Mouse (Mus musculus) cerebellum, postnatal 10 days (tissue): ENCODE measurements around the gene Dennd1a.

Source experiments
- DNase-seq, 2 experiments: peaks; one replicate each; pipeline ENCODE4 v3.0.0; 2021; ENCODE audit warnings: mixed read lengths in 2 of 2

Gene Dennd1a

DNA sequence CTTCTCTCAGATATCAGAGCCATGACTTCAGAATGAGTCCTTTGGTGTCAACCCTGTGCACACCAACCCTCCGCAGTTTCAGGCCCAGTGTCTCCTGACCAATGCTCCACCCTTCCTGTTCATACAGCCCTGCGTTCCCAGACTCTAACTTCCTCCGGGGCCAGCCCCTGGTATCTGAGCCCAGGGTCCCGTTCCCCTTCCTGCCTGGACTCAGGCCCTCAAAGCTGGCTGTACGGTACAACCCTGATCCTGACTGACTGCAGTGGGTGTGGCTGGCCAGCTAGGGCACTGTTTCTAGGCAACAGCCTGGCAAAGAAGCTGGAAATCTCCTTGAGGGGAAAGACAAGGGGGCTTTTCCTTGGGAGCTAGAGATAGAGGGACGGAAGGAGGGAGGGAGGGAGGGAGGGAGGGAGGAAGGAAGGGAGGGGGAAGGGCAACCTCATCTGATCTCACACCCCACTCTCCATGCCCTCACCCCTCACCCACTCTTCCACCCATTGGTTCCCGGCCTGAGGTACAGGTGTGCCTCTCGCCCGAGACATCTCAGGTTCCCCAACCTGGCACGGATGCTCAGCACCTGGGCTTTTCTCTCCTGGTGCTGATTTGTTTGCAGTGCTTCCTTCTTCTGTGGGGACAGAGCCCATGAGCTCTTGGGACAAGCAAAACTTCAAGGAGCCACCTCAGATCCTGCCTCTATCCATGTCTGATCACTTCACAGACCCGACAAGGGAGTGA, 521.0 kb downstream of the Dennd1a start:
- DNase-seq, result no peak

DNA sequence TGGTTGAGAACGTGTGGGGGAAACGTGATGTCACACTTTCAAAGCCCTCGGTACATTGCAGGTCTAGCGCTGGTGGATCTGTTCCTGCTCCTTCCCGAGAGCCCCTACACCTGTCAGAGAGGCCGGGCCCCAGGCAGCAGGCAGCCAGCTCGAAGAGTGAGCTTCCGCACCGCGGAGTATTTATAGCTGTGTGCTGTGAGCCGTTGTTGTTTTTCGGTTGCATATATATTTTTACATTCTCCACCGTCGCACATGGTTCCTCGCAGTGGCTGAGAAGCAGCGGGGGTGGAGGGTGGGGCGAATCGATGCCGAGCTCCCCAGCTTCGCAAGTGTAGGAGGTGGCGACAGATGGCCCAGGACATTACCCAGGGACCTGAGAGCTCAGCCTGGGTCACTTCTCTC, 522.1 kb downstream of the Dennd1a start:
- no peak for DNase-seq

DNA sequence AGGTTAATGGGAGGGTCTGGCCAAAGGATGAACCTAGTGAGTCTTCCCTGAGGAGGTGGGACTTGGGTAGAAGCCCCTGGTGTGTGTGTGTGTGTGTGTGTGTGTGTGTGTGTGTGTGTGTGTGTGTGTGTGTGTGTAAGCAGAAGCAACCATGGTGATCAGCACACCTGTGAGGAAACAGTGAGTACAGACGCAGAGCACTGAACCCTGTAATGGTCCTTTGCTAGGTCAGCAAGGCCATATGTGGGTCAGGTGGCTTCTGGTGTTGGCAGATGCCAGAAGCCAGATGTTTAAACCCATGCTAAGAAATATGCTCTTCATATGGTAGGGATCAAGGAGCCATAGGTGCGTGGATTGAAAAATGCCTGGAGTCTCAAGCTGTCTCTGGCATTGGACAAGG, 522.7 kb downstream of the Dennd1a start:
- DNase-seq, result no peak

DNA sequence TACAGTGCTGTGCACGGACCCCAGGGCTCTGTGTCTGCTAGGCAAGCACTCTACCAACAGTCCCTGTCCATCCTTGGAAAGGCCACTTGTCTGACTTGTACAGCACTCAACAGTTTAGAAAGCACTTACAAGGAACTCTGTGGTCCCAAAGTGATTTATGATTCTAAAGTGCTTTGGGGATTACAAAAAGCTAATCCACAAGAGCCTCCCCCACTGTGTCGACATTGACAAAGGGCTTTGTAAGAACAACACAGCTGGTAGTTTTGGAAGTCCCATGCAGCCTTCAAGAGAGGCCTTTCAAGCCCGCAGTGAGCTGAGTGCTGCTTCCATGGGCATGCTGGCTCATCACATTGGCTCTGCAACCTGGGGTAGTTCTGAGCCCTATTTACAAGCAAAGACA, 523.6 kb downstream of the Dennd1a start:
- no peak for DNase-seq

DNA sequence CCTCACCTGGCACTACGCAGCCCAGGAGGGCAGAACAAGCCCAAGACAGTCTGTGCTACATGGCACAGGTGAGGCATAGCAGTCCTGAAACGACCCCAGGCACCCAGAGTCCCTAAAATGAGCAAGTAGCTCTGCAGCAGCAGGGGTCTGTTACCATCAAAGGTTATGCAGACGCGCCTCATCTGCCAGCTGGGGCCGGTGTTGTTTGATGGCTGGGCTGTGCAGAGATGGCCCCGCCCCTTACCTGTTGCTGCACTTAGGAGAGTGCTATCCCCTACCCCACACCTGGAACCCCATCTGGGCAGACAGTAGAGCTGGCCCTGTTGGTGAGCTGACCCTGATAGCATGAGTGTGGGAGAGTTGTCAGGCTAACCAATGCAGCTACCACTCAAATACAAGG, 526.6 kb downstream of the Dennd1a start:
- DNase-seq, result no peak

DNA sequence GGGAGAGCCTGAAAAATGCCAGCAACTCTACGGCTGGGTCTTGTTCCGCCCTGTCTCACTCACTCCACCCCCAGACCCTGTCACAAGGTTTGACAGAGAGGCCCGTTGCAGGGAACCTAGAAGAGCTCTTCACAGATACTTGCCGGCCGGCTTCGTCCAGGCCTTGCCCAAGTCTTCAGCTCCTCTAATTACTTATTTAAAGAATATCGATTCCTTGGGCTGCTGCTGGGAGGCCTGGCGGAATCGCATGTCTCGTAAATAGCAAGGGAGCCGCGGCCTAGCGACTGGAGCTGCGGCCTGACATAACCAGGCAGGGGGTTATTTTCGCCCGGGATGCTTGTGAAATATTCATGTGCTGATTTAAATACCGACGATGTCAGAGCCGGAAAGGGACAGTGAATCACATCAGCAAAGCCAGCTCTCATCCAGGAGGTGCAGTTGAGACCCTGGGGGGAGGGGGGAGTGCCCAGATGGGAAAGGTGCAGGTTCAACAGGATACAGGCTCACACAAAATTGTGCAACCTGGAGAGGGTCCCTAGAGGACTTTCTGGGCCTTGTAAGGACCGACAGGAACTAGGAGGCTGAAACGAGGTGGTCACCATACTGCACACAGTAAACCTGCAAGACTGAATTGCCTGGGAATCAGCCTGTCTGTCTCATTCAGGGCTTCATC, 528.7 kb downstream of the Dennd1a start:
- DNase-seq, result no peak

DNA sequence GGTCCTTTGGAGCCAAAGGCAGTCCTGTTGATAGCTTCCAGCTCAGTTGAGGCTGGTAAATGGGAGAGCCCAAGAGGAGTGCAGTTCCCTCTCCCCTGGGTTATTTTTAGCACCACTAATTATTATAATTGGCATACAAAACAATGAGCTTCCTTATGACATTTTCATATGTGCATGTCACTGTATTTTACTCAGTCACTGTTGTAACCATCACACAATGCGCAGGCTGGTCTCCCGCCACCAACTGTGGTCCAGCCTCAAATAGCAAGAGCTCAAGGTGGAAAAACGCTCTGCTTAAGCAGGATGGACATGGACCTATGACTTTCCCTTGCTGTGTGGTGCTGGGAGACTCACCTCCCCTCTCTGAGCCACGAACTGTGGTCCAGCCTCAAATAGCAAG, 529.4 kb downstream of the Dennd1a start:
- DNase-seq, result no peak

DNA sequence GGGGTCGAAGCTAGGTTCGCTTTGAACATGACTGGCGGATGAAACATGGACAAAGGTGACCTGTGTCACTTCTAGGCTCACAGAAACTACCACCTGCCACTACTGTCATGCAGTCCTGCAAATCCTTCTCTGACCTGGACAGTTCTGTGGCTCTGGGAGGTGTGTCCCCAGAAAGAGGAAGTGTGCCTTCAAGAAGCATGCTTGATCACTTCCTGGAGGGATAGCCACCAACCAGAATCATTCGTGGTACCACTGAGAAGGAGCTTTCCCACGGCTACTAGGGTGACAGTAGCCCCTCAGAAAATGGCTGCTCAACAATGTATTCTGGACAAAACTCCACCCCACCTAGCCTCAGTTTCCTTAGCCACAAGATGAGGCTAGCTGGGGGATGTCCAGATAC, 530.2 kb downstream of the Dennd1a start:
- no peak for DNase-seq

DNA sequence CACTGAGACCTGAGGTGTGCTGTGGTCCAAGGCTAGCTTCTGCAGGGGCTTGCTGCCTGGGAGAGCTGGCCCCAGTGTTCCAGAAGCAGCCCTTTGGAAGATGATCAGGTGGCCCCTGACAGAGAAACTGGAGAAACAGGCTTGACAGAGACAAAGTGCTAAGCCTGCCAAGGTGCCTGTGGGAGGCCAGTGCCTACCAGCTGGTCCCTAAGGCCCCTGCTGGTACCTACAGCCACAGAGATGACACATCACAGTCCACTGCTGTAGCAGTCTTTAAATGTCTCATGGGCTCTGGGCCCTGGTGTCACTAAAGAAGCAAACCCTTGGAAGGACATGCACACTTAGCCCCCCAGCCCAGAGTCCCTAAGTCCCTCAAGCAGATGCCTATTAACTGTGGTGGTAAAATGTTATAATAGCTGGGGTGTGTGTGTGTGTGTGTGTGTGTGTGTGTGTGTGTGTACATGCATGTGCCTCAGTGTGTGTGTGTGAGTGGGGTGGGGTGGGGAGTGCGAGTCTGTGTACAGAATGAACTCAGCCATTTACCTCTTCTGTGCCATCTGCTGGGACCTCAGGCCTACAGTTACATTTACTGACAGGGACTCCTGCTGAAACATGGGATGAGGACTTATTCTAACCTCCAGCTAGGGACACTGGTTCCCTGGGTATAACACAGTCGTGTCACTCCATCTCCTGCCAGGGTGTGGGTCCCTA, 530.8 kb downstream of the Dennd1a start:
- peak; percentile 73 to 82 for DNase-seq

DNA sequence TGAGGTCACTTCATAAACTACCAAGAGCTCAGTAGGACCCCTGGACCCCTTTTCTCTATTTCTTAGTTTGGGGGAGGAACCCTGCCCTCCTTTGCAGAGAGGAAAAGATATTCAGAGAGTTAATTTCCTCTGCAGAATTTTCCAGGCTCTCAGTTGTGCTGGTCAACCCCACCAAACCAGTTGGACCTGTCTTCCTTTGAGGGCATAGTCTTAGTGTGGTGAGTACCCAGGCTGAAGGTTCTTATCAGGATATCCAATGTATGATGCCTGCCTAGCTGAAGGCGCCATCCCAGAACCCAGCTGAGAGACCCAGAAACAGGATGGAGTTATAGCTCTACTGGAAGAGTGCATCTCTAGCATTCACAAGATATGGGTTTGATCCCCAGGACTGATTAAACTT, 536.1 kb downstream of the Dennd1a start:
- no peak for DNase-seq

DNA sequence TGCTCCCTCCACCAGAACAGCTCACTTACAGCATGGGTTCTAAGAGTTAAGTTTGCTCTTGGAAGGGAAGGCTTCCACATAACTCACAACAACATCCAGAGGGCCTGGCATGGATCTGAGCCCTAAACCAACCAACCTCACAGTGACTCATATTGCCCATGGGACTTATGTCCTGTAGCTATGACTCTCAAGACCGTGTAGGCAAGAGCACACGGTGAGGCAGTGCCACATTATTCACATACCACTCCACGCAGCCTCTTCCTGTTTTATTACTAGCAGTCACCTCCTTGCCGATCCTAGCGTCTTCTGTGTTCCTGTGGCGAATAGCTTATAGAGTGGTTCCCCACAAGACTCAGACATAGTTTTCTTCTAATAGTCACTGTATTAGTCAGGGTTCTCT, 537.9 kb downstream of the Dennd1a start:
- DNase-seq, result no peak
